Mouse (Mus musculus) embryo, embryonic 11.5 days (tissue): Measurements from ENCODE around the gene P2ry10b.

ENCODE experiments used
- DNase-seq: peaks from one replicate; pipeline ENCODE4 v3.0.0-alpha.2; 2012; ENCODE audit warnings: low read depth, low spot score

P2ry10b gene

GRCm38 (mm10) chrX:107148681-107149080, at the start of gene P2ry10b:
P2ry10b (plus strand) TSS chrX:107148927.
- DNase-seq: no peak

- no peak for DNase-seq
Measured at GRCm38 (mm10) chrX:107116333-107116732, 32.4 kb upstream of the P2ry10b start.

- DNase-seq: no peak
Measured at GRCm38 (mm10) chrX:107116987-107117386, 31.7 kb upstream of the P2ry10b start.

- DNase-seq: no peak
Measured at GRCm38 (mm10) chrX:107143184-107143583, 5.5 kb upstream of the P2ry10b start.

- DNase-seq: no peak
Measured at GRCm38 (mm10) chrX:107143930-107144329, 4.8 kb upstream of the P2ry10b start.

- no peak for DNase-seq
Measured at GRCm38 (mm10) chrX:107149391-107149993, 765 bp downstream of the P2ry10b start.

- DNase-seq: no peak
Measured at GRCm38 (mm10) chrX:107150027-107150426, 1.3 kb downstream of the P2ry10b start.

- DNase-seq: no peak
Measured at GRCm38 (mm10) chrX:107150752-107151515, 2.2 kb downstream of the P2ry10b start.

GRCm38 (mm10) chrX:107156021-107156420, 7.3 kb downstream of the P2ry10b start:
- no peak for DNase-seq

- DNase-seq: no peak
Measured at GRCm38 (mm10) chrX:107160496-107160895, 11.8 kb downstream of the P2ry10b start.

- DNase-seq: no peak
Measured at GRCm38 (mm10) chrX:107168281-107168680, 19.6 kb downstream of the P2ry10b start.

GRCm38 (mm10) chrX:107169128-107169527, 20.4 kb downstream of the P2ry10b start:
- DNase-seq: no peak

GRCm38 (mm10) chrX:107178742-107179141, 30.0 kb downstream of the P2ry10b start:
- DNase-seq: no peak

- DNase-seq: no peak
Measured at GRCm38 (mm10) chrX:107217577-107218090, 68.9 kb downstream of the P2ry10b start.
